Mouse (Mus musculus): ENCODE measurements at regions not wholly inside any gene's neighbourhood (a gene's known extent, or its start where the extent isn't known, plus 50 kb on each side); places are given as distances from the start of the nearest gene placed in this dataset.

- DNase-seq (ENCODE audit: low read depth, low spot score) (no peak), ATAC-seq (peak; percentile 38)
- no peak for TF ChIP-seq CTCF (IDR thresholded peaks at IDR 0.05)
- H3K27me3 ChIP-seq: no peaks in the 10 kb centered on the region
- CTCF ChIA-PET: interaction anchor here (1.1 to 1.8 kb wide), 4 partner anchors 17 to 430 kb away, joined by 4 to 7 read pairs (median 4); no protein-coding TSS in a partner anchor
- in situ Hi-C loops (cut with MboI; ENCODE audit: low pct_unique_long_range_greater_than_20kb): loop anchor here (5.0 to 10.0 kb wide), 4 partner anchors 124 to 566 kb away; partner anchors contain the start of genes Ercc8, Ndufaf2 and Smim15
- POLR2A ChIA-PET: interaction anchor here (0.7 to 1.2 kb wide), 3 partner anchors 148 to 153 kb away, joined by 3 read pairs; partner anchors contain the start of gene Smim15
Observed at GRCm38 (mm10) chr13:107890866-107891821, 153.1 kb upstream of the Smim15 start.

GRCm38 (mm10) chr13:107889985-107890865, 154.0 kb upstream of the Smim15 start:
- ChIA-PET POLR2A (interaction anchor here (1.2 kb wide), 1 partner anchor 150 kb away, joined by 3 read pairs; no protein-coding TSS in a partner anchor), CTCF (no interaction called here)
- DNase-seq (ENCODE audit: low read depth, low spot score) (peak; percentile 95), ATAC-seq (peak; percentile 78)
- no peak for TF ChIP-seq CTCF (IDR thresholded peaks at IDR 0.05)
- H3K27me3 ChIP-seq: no peaks in the 10 kb centered on the region
- in situ Hi-C loops (cut with MboI; ENCODE audit: low pct_unique_long_range_greater_than_20kb): loop anchor here (5.0 to 10.0 kb wide), 5 partner anchors 125 to 565 kb away; partner anchors contain the start of genes Ercc8, Ndufaf2 and Smim15

- DNase-seq (ENCODE audit: low read depth, low spot score) (no peak), ATAC-seq (peak; percentile 0)
- in situ Hi-C loops (cut with MboI; ENCODE audit: low pct_unique_long_range_greater_than_20kb): loop anchor here (10.0 kb wide), 1 partner anchor 145 kb away; no protein-coding TSS in a partner anchor
- H3K27me3 ChIP-seq: no peaks in the 10 kb centered on the region
- no peak for TF ChIP-seq CTCF (IDR thresholded peaks at IDR 0.05)
- ChIA-PET POLR2A (no interaction called here), CTCF (no interaction called here)
Observed at GRCm38 (mm10) chr13:107889588-107889984, 154.7 kb upstream of the Smim15 start.

GRCm38 (mm10) chr13:107888571-107889451, 155.4 kb upstream of the Smim15 start:
- TF ChIP-seq CTCF (IDR thresholded peaks at IDR 0.05): no peak
- ATAC-seq (peak; percentile 6), DNase-seq (ENCODE audit: low read depth, low spot score) (no peak)
- ChIA-PET POLR2A (interaction anchor here (1.4 kb wide), 1 partner anchor 42 kb away, joined by 5 read pairs; no protein-coding TSS in a partner anchor), CTCF (no interaction called here)
- in situ Hi-C loops (cut with MboI; ENCODE audit: low pct_unique_long_range_greater_than_20kb): loop anchor here (10.0 kb wide), 1 partner anchor 144 kb away; no protein-coding TSS in a partner anchor
- H3K27me3 ChIP-seq: no peaks in the 10 kb centered on the region

GRCm38 (mm10) chr13:107888231-107888555, 156.1 kb upstream of the Smim15 start:
- no peaks in the 10 kb centered on the region for H3K27me3 ChIP-seq
- DNase-seq (ENCODE audit: low read depth, low spot score) (no peak), ATAC-seq (no peak)
- POLR2A ChIA-PET: interaction anchor here (1.4 kb wide), 1 partner anchor 41 kb away, joined by 5 read pairs; no protein-coding TSS in a partner anchor
- no peak for TF ChIP-seq CTCF (IDR thresholded peaks at IDR 0.05)
- CTCF ChIA-PET: no interaction called here
- in situ Hi-C loops (cut with MboI; ENCODE audit: low pct_unique_long_range_greater_than_20kb): loop anchor here (10.0 kb wide), 1 partner anchor 143 kb away; no protein-coding TSS in a partner anchor

GRCm38 (mm10) chr13:107887366-107888230, 156.6 kb upstream of the Smim15 start:
- no peak for TF ChIP-seq CTCF (IDR thresholded peaks at IDR 0.05)
- ChIA-PET POLR2A (interaction anchor here (1.4 kb wide), 1 partner anchor 40 kb away, joined by 5 read pairs; no protein-coding TSS in a partner anchor), CTCF (no interaction called here)
- ATAC-seq: no peak
- in situ Hi-C loops (cut with MboI; ENCODE audit: low pct_unique_long_range_greater_than_20kb): loop anchor here (10.0 kb wide), 1 partner anchor 143 kb away; no protein-coding TSS in a partner anchor
- no peaks in the 10 kb centered on the region for H3K27me3 ChIP-seq
- DNase-seq (ENCODE audit: low read depth, low spot score): no peak

GRCm38 (mm10) chr13:107884836-107885235, 159.4 kb upstream of the Smim15 start:
- ChIA-PET CTCF (no interaction called here), POLR2A (interaction anchor here (0.6 kb wide), 1 partner anchor 34 kb away, joined by 5 read pairs; no protein-coding TSS in a partner anchor)
- no peak for ATAC-seq
- TF ChIP-seq CTCF (IDR thresholded peaks at IDR 0.05): no peak
- DNase-seq (ENCODE audit: low read depth, low spot score): no peak
- H3K27me3 ChIP-seq: no peaks in the 10 kb centered on the region
- in situ Hi-C loops (cut with MboI; ENCODE audit: low pct_unique_long_range_greater_than_20kb): loop anchor here (5.0 to 10.0 kb wide), 2 partner anchors 140 to 423 kb away; no protein-coding TSS in a partner anchor

- CTCF ChIA-PET: interaction anchor here (0.6 kb wide), 1 partner anchor 131 kb away, joined by 3 read pairs; no protein-coding TSS in a partner anchor
- H3K27me3 ChIP-seq: no peaks in the 10 kb centered on the region
- DNase-seq (ENCODE audit: low read depth, low spot score) (no peak), ATAC-seq (no peak)
- POLR2A ChIA-PET: no interaction called here
- no peak for TF ChIP-seq CTCF (IDR thresholded peaks at IDR 0.05)
- in situ Hi-C loops (cut with MboI; ENCODE audit: low pct_unique_long_range_greater_than_20kb): loop anchor here (5.0 to 10.0 kb wide), 2 partner anchors 138 to 420 kb away; no protein-coding TSS in a partner anchor
Observed at GRCm38 (mm10) chr13:107882337-107882736, 161.9 kb upstream of the Smim15 start.
